Mouse (Mus musculus) intestine, postnatal 0 days (tissue): ENCODE measurements around the gene Exoc3l2. TPM values are rescaled to one million over a fixed set of nuclear protein-coding genes. Genes with fewer than 3 reads are reported as not detected.

Source experiments
- ATAC-seq: fragments of 200-750 bp; cut with Nextera tagmentation; 2 replicates; pipeline ENCODE4 v1.8.0; 2017; ENCODE audit warnings: mild to moderate bottlenecking, moderate TSS enrichment, moderate library complexity
- H3K27ac ChIP-seq: fragments of 300-500 bp; sonication (generic); 2 replicates; pipeline ENCODE4 v1.5.1; 2014; ENCODE audit warnings: mild to moderate bottlenecking, low read depth, low read length, moderate library complexity
- H3K27me3 ChIP-seq: fragments of 300-500 bp; sonication (generic); replicated peaks from 2 replicates; pipeline ENCODE4 v1.6.1; 2014; ENCODE audit warnings: low read length, mixed read lengths; ENCODE audit not compliant: control insufficient read depth, insufficient read depth
- H3K36me3 ChIP-seq: fragments of 300-500 bp; sonication (generic); 2 replicates; pipeline ENCODE4 v1.6.1; 2014; ENCODE audit warnings: mild to moderate bottlenecking, moderate library complexity; ENCODE audit not compliant: control insufficient read depth, insufficient read depth
- H3K4me1 ChIP-seq: fragments of 300-500 bp; sonication (generic); replicated peaks from 2 replicates; pipeline ENCODE4 v1.6.1; 2014; ENCODE audit warnings: antibody characterized with exemption, low read length, mixed read lengths; ENCODE audit not compliant: control insufficient read depth, insufficient read depth
- H3K4me2 ChIP-seq: fragments of 300-500 bp; sonication (generic); replicated peaks from 2 replicates; pipeline ENCODE4 v1.6.1; 2014; ENCODE audit warnings: low read depth, mild to moderate bottlenecking, moderate library complexity
- H3K4me3 ChIP-seq: fragments of 300-500 bp; sonication (generic); 2 replicates; pipeline ENCODE4 v1.5.1; 2014; ENCODE audit warnings: low read depth, low read length
- H3K9ac ChIP-seq: fragments of 300-500 bp; sonication (generic); 2 replicates; pipeline ENCODE4 v1.6.1; 2014; ENCODE audit warnings: mild to moderate bottlenecking, low read depth, low read length
- H3K9me3 ChIP-seq: fragments of 300-500 bp; sonication (generic); 2 replicates; pipeline ENCODE4 v1.6.1; 2016; ENCODE audit warnings: mixed run types; ENCODE audit not compliant: control insufficient read depth
- CTCF ChIP-seq: sonication (generic); IDR thresholded peaks from 2 replicates; pipeline ENCODE4 v1.5.1; 2016; ENCODE audit warnings: low read depth, mild to moderate bottlenecking, control low read depth, antibody characterized with exemption, moderate library complexity
- WGBS: fragments of 180-500 bp; shearing (Covaris S2); extraction: QIAGEN DNeasy Blood & Tissue Kit; methylation state at CpG from one replicate; pipeline ENCODE4 v1.1.7; 2014; 5-methylcytosine and 5-hydroxymethylcytosine counted together
- polyA plus RNA-seq: library from polyadenylated mRNA; unstranded; fragments of >200 nt; fragmentation: Nextera tagmentation; extraction: Ambion mirVana; gene quantifications from 2 replicates; pipeline ENCODE4 v1.2.1, GENCODE M21; 2015

The Exoc3l2 gene
- polyA plus RNA-seq, 1 experiment from 2014 or later, result 1.1 TPM

DNA sequence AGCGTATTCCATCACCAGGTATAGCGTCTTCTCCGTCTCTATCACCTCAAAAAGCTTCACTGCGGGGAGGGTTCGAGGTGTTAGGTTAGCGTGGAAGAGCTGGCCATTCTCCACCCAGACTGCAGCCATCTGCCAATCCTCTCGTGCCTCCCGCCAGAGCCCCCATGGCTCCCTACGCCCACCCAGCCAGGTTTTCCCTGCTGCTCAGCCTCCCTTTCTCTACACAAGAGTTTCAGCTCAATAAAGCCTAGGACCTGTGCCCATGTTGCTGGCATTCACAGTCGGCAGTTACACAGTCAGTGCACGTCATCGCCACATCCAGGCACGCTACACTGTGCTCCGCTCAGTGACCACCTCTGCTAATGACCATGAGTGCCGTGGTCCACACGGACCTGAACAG lies 15.4 kb upstream of the Exoc3l2 start:
- Histone ChIP-seq H3K4me1 (no peaks in the 10 kb centered on the region), H3K27ac (no peak overlapping the region), H3K4me3 (no peak overlapping the region), H3K9me3 (no peaks in the 10 kb centered on the region), H3K36me3 (peaks cover 66% of the 10 kb centered on the region), H3K4me2 (no peak overlapping the region), H3K9ac (no peak overlapping the region), H3K27me3 (no peaks in the 10 kb centered on the region)
- no peak for ATAC-seq
- 95% methylated on average over 15 of the region's 16 CpGs for WGBS
- TF ChIP-seq CTCF, result no peak

DNA sequence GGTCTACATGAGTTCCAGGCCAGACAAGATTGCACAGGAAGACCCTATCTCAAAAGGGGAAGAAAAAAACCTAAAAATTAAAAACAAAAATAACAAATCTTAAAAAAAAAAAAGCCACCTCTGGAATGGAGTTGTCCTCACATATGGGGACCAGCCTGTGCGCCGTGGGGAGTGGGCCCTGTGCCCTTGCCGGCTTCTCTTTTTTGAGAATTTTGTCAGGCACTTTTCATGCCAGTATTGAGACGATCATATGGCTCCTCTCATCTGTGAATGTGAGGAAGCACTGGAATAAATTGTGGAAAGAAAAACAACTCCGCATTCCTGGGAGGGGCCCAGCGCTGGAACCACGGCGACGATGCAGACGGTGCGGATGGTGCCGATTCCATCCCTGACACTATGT lies 14.0 kb upstream of the Exoc3l2 start:
- Histone ChIP-seq H3K9ac (no peak overlapping the region), H3K4me3 (no peak overlapping the region), H3K9me3 (no peaks in the 10 kb centered on the region), H3K27ac (no peak overlapping the region), H3K27me3 (no peaks in the 10 kb centered on the region), H3K36me3 (peaks cover 58% of the 10 kb centered on the region), H3K4me1 (no peaks in the 10 kb centered on the region), H3K4me2 (no peak overlapping the region)
- 89% methylated on average over 12 of the region's 12 CpGs for WGBS
- TF ChIP-seq CTCF, result no peak
- no peak for ATAC-seq

DNA sequence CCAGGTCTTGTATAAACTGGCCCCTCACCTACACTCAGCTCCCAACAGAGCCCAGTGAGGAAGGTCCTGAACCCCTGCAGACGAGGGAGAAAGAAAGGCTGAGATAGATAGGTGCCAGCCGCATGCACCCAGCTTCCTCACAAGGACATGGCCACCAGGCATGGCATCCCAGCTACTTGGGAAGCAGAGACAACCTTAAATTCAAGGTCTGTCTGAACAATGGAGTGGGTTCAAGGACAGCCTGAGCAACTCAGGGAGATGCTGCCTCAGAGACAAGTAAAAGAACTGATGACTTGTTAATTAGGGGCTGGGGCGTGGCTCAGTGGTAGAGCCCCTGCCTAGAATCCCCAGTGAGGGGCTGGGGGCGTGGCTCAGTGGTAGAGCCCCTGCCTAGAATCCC lies 7.9 kb upstream of the Exoc3l2 start:
- H3K27ac ChIP-seq, result no peak overlapping the region
- no peak overlapping the region for H3K9ac ChIP-seq
- no peaks in the 10 kb centered on the region for H3K4me1 ChIP-seq
- H3K36me3 ChIP-seq, result peaks cover 16% of the 10 kb centered on the region
- no peak overlapping the region for H3K4me2 ChIP-seq
- ATAC-seq, result no peak
- no peak overlapping the region for H3K4me3 ChIP-seq
- WGBS, result 94% methylated on average over 4 of the region's 4 CpGs
- H3K27me3 ChIP-seq, result no peaks in the 10 kb centered on the region
- H3K9me3 ChIP-seq, result no peaks in the 10 kb centered on the region
- TF ChIP-seq CTCF, result no peak

DNA sequence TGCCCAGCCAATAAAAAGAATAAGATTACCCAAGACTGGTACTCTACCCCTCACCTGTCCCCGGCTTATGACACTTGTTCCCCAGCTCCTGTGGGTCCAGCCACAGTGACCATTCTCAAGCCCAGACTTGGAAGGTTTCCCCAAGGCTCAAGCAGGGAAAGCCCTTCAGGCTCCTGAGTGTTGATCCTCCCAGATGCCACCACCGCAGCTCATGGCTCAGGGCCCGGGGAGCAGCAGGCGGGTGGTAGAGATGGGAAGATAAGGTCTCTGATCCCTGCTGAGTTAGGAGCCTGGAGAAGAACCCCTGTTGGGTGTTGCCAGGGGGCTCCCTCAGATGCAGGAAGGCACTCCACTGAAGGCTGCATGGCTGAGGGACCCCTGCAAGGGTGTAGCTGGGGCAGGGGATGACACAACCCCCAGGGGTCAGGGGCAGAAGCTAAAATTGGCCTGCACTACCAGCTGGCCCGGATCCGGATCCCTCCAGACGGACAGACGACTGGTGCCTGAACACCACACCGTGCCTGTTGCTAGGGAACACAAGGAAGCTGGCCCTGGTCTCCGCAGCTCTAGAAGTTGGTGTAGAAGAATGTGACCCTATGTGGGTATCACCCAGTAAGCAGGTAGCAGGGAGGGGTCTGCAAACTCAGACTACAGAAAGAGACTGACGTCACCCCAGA lies 7.2 kb upstream of the Exoc3l2 start:
- 67% methylated on average over 11 of the region's 11 CpGs for WGBS
- Histone ChIP-seq H3K27ac (no peak overlapping the region), H3K9ac (no peak overlapping the region)

DNA sequence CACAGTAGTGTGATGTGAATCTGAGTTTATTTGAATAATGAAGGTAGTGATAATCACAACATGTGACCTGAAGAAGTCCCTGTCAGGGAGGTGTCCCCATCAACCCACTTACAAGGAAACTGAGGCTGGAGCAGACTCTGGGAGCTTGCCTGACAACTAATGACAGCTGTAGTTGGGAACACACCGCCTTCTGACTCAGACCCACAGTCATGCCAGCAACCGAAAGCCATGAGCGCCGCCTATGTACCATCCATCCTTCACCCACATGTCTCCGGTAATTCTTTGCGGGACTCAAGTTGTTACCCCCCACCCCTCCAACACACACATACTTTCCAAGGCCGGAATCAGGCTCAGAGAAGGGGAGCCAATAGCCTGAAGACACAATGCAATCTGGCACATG lies 6.5 kb upstream of the Exoc3l2 start:
- Histone ChIP-seq H3K36me3 (peaks cover 4% of the 10 kb centered on the region; the same call in 1 of the 2 replicates), H3K9ac (no peak overlapping the region), H3K4me3 (no peak overlapping the region), H3K4me2 (no peak overlapping the region), H3K27ac (no peak overlapping the region), H3K9me3 (no peaks in the 10 kb centered on the region), H3K4me1 (no peaks in the 10 kb centered on the region), H3K27me3 (no peaks in the 10 kb centered on the region)
- no peak for ATAC-seq
- TF ChIP-seq CTCF, result no peak
- WGBS, result 95% methylated on average over 7 of the region's 7 CpGs

More for the DNA sequence above, 7.2 kb upstream of the Exoc3l2 start:
- no peak for TF ChIP-seq CTCF
- H3K9me3 ChIP-seq, result no peaks in the 10 kb centered on the region
- no peaks in the 10 kb centered on the region for H3K27me3 ChIP-seq
- no peak overlapping the region for H3K4me3 ChIP-seq
- no peak for ATAC-seq
- H3K36me3 ChIP-seq, result peaks cover 10% of the 10 kb centered on the region; the same call in 1 of the 2 replicates
- no peaks in the 10 kb centered on the region for H3K4me1 ChIP-seq
- no peak overlapping the region for H3K4me2 ChIP-seq

DNA sequence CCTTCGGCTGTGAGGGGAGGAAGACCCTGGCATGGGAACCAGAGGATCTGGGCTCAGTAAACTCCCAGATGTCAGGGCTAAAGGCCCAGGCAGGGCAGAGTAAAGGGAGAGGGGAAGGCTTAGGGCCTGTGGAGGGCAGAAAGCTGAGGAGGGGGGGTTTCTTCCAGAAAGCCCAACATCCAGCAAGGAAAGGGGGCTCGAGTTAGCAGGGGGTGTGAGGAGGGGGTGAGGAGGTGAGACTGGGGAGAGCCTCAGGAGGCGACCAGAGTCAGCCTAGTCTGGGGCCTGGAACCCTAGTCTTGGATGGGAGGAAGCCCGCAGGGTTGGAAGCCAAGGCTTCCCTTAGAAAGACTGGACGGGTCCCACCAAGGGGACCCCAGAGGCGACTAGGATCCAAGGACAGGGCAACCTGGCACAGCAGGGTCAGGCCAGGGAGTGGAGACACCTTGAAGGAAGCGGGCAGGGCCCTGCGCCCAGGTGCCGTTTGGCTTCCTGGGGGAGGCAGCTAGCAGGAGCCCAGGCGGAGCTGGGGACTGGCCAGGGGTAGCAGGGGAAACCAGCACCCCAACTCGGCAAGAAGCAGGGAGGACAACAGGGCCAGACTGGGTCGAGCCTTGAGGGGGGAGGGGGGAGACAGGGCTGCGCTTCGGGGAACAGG lies 5.6 kb upstream of the Exoc3l2 start:
- Histone ChIP-seq H3K36me3 (no peaks in the 10 kb centered on the region; the same call in 1 of the 2 replicates), H3K27me3 (no peaks in the 10 kb centered on the region), H3K4me2 (peak overlapping the region; percentile 95), H3K4me1 (no peaks in the 10 kb centered on the region), H3K9ac (peak overlapping the region; percentile 94), H3K9me3 (no peaks in the 10 kb centered on the region), H3K4me3 (peak overlapping the region; percentile 92), H3K27ac (peak overlapping the region; percentile 66; the same call in 1 of the 2 replicates)
- peak; percentile 4 for ATAC-seq
- WGBS, result 11% methylated on average over 14 of the region's 14 CpGs
- no peak for TF ChIP-seq CTCF
